Mouse (Mus musculus): ENCODE measurements at regions not wholly inside any gene's neighbourhood (a gene's known extent, or its start where the extent isn't known, plus 50 kb on each side); places are given as distances from the start of the nearest gene placed in this dataset.

DNA sequence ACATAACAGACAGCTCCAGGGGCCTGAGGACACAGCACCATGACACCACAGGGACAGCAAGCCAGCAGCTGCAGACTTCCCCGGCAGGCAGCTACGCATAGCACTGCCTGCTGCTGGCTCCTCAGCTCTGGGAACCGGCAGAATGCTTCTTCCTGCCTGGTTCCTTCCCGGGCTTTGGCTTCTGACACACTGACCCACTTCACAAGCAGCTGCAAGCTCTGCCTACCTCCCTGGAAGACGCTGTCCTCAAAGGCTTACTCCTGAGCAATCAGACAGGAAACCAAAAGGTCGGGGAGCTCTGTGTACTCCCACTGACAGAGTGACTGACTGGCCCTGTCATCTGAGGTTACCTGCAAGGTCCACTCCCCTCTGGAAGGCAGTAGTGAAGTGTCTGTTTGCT is 159.5 kb upstream of the Zfp618 start:
- ATAC-seq (ENCODE audit: low FRiP score) (no peak), DNase-seq (ENCODE audit: low spot score, missing footprints) (no peak)
- Histone ChIP-seq H3K4me3 (ENCODE audit: low read depth, low read length) (no peak overlapping the region), H3K9ac (ENCODE audit: low read length) (no peak overlapping the region), H3K4me1 (ENCODE audit: control insufficient read depth, insufficient read depth, low read length) (no peaks in the 10 kb centered on the region), H3K27me3 (ENCODE audit: control insufficient read depth, insufficient read depth, low read length) (no peaks in the 10 kb centered on the region), H3K27ac (ENCODE audit: low read depth, low read length) (no peak overlapping the region), H3K36me3 (ENCODE audit: control insufficient read depth, insufficient read depth, low read length) (no peaks in the 10 kb centered on the region), H3K4me2 (no peak overlapping the region), H3K9me3 (ENCODE audit: control insufficient read depth, low read length) (no peaks in the 10 kb centered on the region)
- 37% methylated on average over 6 of the region's 6 CpGs for WGBS

- Histone ChIP-seq H3K27ac (ENCODE audit: low read depth, low read length) (no peak overlapping the region), H3K9me3 (ENCODE audit: control insufficient read depth, low read length) (no peaks in the 10 kb centered on the region), H3K36me3 (ENCODE audit: control insufficient read depth, insufficient read depth, low read length) (no peaks in the 10 kb centered on the region), H3K4me1 (ENCODE audit: control insufficient read depth, insufficient read depth, low read length) (no peaks in the 10 kb centered on the region), H3K27me3 (ENCODE audit: control insufficient read depth, insufficient read depth, low read length) (no peaks in the 10 kb centered on the region), H3K4me2 (no peak overlapping the region), H3K4me3 (ENCODE audit: low read depth, low read length) (no peak overlapping the region), H3K9ac (ENCODE audit: low read length) (no peak overlapping the region)
- ATAC-seq (ENCODE audit: low FRiP score), result no peak
- WGBS, result 88% methylated on average over 2 of the region's 2 CpGs
- no peak for DNase-seq (ENCODE audit: low spot score, missing footprints)
Observed at GRCm38 (mm10) chr4:62806786-62807185, 158.6 kb upstream of the Zfp618 start.

DNA sequence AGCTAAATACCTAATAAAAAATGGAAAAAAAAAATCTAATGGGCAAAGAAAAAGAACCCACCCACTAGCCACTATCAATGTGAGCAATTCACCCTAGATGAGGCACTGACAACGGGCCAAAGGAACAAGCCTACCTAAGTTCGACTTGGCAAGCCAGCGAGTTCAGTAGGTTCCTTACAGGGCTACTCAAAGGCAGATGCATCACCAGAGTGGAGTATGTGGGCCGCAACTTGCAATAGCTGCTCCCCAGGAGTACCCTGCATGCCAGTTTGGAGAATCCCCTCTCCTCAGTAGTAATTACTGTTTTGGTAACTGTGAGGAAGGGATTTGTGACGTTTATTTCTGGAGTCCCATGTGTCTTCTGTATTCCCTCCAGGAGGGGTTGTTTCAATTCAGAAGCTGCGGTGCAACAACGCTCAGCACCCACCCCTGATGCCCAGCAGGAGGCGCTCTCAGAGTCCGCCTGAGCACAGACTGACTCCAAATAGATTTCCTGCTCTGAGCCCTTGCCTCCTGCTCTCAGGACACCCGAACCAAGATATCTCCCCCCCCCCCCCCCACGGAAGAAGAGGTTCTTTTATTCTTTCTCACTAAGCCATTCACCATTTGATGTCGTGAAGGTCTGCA is 157.3 kb upstream of the Zfp618 start:
- WGBS, result 64% methylated on average over 12 of the region's 12 CpGs
- H3K4me1 ChIP-seq (ENCODE audit: control insufficient read depth, insufficient read depth, low read length), result no peaks in the 10 kb centered on the region
- no peaks in the 10 kb centered on the region for H3K27me3 ChIP-seq (ENCODE audit: control insufficient read depth, insufficient read depth, low read length)
- no peaks in the 10 kb centered on the region for H3K36me3 ChIP-seq (ENCODE audit: control insufficient read depth, insufficient read depth, low read length)
- H3K4me2 ChIP-seq, result no peak overlapping the region
- no peak overlapping the region for H3K4me3 ChIP-seq (ENCODE audit: low read depth, low read length)
- no peaks in the 10 kb centered on the region for H3K9me3 ChIP-seq (ENCODE audit: control insufficient read depth, low read length)
- DNase-seq (ENCODE audit: low spot score, missing footprints) (peak; percentile 6), ATAC-seq (ENCODE audit: low FRiP score) (no peak)
- H3K9ac ChIP-seq (ENCODE audit: low read length), result no peak overlapping the region
- H3K27ac ChIP-seq (ENCODE audit: low read depth, low read length), result no peak overlapping the region

DNA sequence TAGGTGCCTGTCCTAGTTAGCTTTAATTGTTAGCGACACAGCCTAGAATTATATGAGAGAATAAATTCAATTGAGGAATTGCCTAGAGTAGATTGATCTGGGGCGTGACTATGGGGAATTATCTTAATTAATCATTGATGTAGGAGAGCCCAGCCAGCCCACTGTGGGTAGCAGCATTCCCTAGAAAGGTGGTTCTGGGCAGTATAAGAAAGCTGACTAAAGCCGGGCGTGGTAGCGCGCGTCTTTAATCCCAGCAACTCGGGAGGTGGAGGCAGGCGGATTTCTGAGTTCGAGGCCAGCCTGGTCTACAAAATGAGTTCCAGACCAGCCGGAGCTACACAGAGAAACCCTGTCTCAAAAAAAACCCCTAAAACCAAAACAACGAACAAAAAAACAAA is 156.8 kb upstream of the Zfp618 start:
- no peaks in the 10 kb centered on the region for H3K9me3 ChIP-seq (ENCODE audit: control insufficient read depth, low read length)
- WGBS, result 94% methylated on average over 12 of the region's 12 CpGs
- no peak overlapping the region for H3K9ac ChIP-seq (ENCODE audit: low read length)
- H3K4me2 ChIP-seq, result no peak overlapping the region
- no peak overlapping the region for H3K4me3 ChIP-seq (ENCODE audit: low read depth, low read length)
- H3K27me3 ChIP-seq (ENCODE audit: control insufficient read depth, insufficient read depth, low read length), result no peaks in the 10 kb centered on the region
- DNase-seq (ENCODE audit: low spot score, missing footprints), result peak; percentile 77
- H3K4me1 ChIP-seq (ENCODE audit: control insufficient read depth, insufficient read depth, low read length), result no peaks in the 10 kb centered on the region
- no peak overlapping the region for H3K27ac ChIP-seq (ENCODE audit: low read depth, low read length)
- no peaks in the 10 kb centered on the region for H3K36me3 ChIP-seq (ENCODE audit: control insufficient read depth, insufficient read depth, low read length)
- ATAC-seq (ENCODE audit: low FRiP score), result no peak

- no peak for ATAC-seq (ENCODE audit: low FRiP score)
- Histone ChIP-seq H3K4me3 (ENCODE audit: low read depth, low read length) (no peak overlapping the region), H3K27ac (ENCODE audit: low read depth, low read length) (no peak overlapping the region), H3K4me2 (no peak overlapping the region), H3K4me1 (ENCODE audit: control insufficient read depth, insufficient read depth, low read length) (no peaks in the 10 kb centered on the region), H3K27me3 (ENCODE audit: control insufficient read depth, insufficient read depth, low read length) (no peaks in the 10 kb centered on the region), H3K9ac (ENCODE audit: low read length) (no peak overlapping the region), H3K9me3 (ENCODE audit: control insufficient read depth, low read length) (no peaks in the 10 kb centered on the region), H3K36me3 (ENCODE audit: control insufficient read depth, insufficient read depth, low read length) (no peaks in the 10 kb centered on the region)
- WGBS, result 89% methylated on average over 4 of the region's 4 CpGs
- no peak for DNase-seq (ENCODE audit: low spot score, missing footprints)
Observed at GRCm38 (mm10) chr4:62809048-62809447, 156.3 kb upstream of the Zfp618 start.

- H3K27ac ChIP-seq (ENCODE audit: low read depth, low read length), result no peak overlapping the region
- no peaks in the 10 kb centered on the region for H3K27me3 ChIP-seq (ENCODE audit: control insufficient read depth, insufficient read depth, low read length)
- no peak for ATAC-seq (ENCODE audit: low FRiP score)
- H3K9me3 ChIP-seq (ENCODE audit: control insufficient read depth, low read length), result no peaks in the 10 kb centered on the region
- WGBS, result 91% methylated on average over 2 of the region's 2 CpGs
- DNase-seq (ENCODE audit: low spot score, missing footprints), result no peak
- no peak overlapping the region for H3K9ac ChIP-seq (ENCODE audit: low read length)
- H3K4me1 ChIP-seq (ENCODE audit: control insufficient read depth, insufficient read depth, low read length), result no peaks in the 10 kb centered on the region
- H3K4me3 ChIP-seq (ENCODE audit: low read depth, low read length), result no peak overlapping the region
- H3K4me2 ChIP-seq, result no peak overlapping the region
- no peaks in the 10 kb centered on the region for H3K36me3 ChIP-seq (ENCODE audit: control insufficient read depth, insufficient read depth, low read length)
Observed at GRCm38 (mm10) chr4:62819889-62820288, 145.5 kb upstream of the Zfp618 start.

DNA sequence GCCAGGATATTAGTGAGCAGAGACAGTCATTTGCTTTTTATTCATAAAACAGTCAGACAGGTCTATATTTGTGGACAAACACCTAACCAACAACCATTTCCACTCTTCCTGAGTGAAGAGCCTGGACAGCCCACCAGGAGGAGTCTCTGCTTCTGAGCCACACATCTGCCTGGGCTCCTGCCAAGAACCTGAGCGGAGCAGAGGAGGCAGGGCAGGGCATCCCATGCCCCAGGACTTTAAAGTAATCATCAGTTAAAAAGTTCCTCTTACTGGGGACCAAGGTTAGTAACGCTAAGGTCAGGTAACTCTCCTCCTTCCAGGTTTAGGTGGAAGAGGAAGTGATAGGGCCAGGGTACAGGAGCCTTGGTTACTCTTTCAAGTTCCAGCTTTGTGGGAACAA is 144.1 kb upstream of the Zfp618 start:
- Histone ChIP-seq H3K36me3 (ENCODE audit: control insufficient read depth, insufficient read depth, low read length) (no peaks in the 10 kb centered on the region), H3K27me3 (ENCODE audit: control insufficient read depth, insufficient read depth, low read length) (no peaks in the 10 kb centered on the region), H3K4me3 (ENCODE audit: low read depth, low read length) (no peak overlapping the region), H3K4me1 (ENCODE audit: control insufficient read depth, insufficient read depth, low read length) (no peaks in the 10 kb centered on the region), H3K27ac (ENCODE audit: low read depth, low read length) (no peak overlapping the region), H3K9me3 (ENCODE audit: control insufficient read depth, low read length) (no peaks in the 10 kb centered on the region), H3K9ac (ENCODE audit: low read length) (no peak overlapping the region), H3K4me2 (no peak overlapping the region)
- ATAC-seq (ENCODE audit: low FRiP score) (no peak), DNase-seq (ENCODE audit: low spot score, missing footprints) (no peak)
- 74% methylated on average over 2 of the region's 2 CpGs for WGBS

DNA sequence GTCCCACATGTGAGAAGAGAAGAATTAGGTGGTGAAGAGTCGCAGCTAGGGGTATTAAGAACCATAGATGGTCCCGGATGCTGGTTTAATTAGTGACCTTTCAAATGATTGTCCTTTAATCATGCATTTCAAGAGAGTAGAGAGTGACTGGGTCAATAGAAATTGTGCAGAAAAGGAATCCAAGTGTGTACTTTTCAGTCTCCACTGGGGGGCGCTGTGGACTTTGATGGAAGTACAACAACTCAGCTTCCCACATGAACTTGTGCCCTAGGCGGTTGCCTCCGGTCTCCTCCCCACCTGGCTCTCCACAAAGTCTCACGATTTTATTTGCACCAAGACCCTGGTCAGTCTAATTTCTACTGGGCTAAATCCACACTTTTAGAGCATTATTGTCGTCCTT is 142.8 kb upstream of the Zfp618 start:
- DNase-seq (ENCODE audit: low spot score, missing footprints) (no peak), ATAC-seq (ENCODE audit: low FRiP score) (no peak)
- H3K4me2 ChIP-seq, result no peak overlapping the region
- no peaks in the 10 kb centered on the region for H3K4me1 ChIP-seq (ENCODE audit: control insufficient read depth, insufficient read depth, low read length)
- no peak overlapping the region for H3K4me3 ChIP-seq (ENCODE audit: low read depth, low read length)
- no peak overlapping the region for H3K27ac ChIP-seq (ENCODE audit: low read depth, low read length)
- WGBS, result 47% methylated on average over 7 of the region's 7 CpGs
- H3K9ac ChIP-seq (ENCODE audit: low read length), result no peak overlapping the region
- H3K27me3 ChIP-seq (ENCODE audit: control insufficient read depth, insufficient read depth, low read length), result no peaks in the 10 kb centered on the region
- no peaks in the 10 kb centered on the region for H3K36me3 ChIP-seq (ENCODE audit: control insufficient read depth, insufficient read depth, low read length)
- no peaks in the 10 kb centered on the region for H3K9me3 ChIP-seq (ENCODE audit: control insufficient read depth, low read length)

- Histone ChIP-seq H3K27ac (ENCODE audit: low read depth, low read length) (no peak overlapping the region), H3K27me3 (ENCODE audit: control insufficient read depth, insufficient read depth, low read length) (no peaks in the 10 kb centered on the region), H3K4me3 (ENCODE audit: low read depth, low read length) (no peak overlapping the region), H3K9me3 (ENCODE audit: control insufficient read depth, low read length) (no peaks in the 10 kb centered on the region), H3K36me3 (ENCODE audit: control insufficient read depth, insufficient read depth, low read length) (no peaks in the 10 kb centered on the region), H3K4me1 (ENCODE audit: control insufficient read depth, insufficient read depth, low read length) (no peaks in the 10 kb centered on the region), H3K4me2 (no peak overlapping the region), H3K9ac (ENCODE audit: low read length) (no peak overlapping the region)
- WGBS, result 88% methylated on average over 7 of the region's 7 CpGs
- no peak for DNase-seq (ENCODE audit: low spot score, missing footprints)
- no peak for ATAC-seq (ENCODE audit: low FRiP score)
Observed at GRCm38 (mm10) chr4:62823082-62823481, 142.3 kb upstream of the Zfp618 start.
